Comparison of ENCODE assay signal across 13 mouse cellular contexts in the genomic region with DNA sequence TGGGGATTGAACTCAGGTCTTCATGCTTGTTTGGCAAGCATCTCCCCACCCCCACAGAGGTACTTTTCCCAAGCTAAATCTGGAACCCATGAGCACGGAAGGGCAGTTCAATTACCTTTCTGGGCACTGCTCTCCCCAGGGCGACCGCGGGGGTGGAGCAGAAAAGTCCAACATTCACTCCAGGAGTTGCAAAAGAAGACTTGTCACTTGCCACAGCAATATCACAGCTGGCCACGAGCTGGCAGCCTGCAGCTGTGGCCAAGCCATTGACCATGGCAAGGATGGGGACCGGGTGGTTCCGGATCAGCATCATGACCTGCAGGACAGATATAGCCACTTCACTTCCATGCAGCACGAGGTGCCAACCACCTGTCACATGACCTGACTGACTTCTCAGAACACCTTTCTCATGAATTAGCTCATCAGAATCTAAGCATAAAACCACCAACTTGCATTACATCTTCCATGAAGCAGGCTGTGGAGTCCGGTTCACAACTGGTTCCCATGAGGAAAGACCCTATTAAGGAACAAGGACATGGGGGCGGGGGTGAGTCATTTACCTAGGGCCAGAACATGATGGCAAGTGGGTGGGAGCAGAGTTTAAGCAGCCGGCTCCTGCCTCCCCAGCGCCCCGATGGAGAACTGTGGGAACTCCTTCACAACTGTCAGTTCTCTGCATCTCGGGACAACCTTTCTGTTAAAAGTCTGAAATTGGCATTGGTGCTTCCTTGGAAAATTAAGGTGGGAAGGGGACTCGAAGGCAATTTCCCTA. TPM values are rescaled to one million over a fixed set of nuclear protein-coding genes. Genes with fewer than 3 reads are reported as not detected.
DNase-seq lines count a peak whose midpoint lies in the region; ATAC-seq and TF ChIP-seq lines count a peak whose summit lies in the region.
"Had no signal": no experiment of that assay in that cellular context is flagged by ENCODE, and none has a peak within 500 bp of the region (broad histone marks: within the 10 kb centered on the region; RNA-seq: fewer than 3 reads in every experiment).

No protein-coding gene starts in this region.

- H3K9me3 ChIP-seq in liver, embryonic 14.5 days (ENCODE audit: control insufficient read depth, low read length) = no peaks in the 10 kb centered on the region
- H3K9me3 ChIP-seq in liver, embryonic 12.5 days (replicated peaks) = no peaks in the 10 kb centered on the region
- no peaks in the 10 kb centered on the region for H3K9me3 ChIP-seq in intestine, embryonic 14.5 days (ENCODE audit: control insufficient read depth, low read length)
- H3K9me3 ChIP-seq: embryonic facial prominence, embryonic 15.5 days; liver, embryonic 15.5 days had no signal

- H3K27ac ChIP-seq in liver, embryonic 14.5 days = no peak overlapping the region
- no peak overlapping the region for H3K27ac ChIP-seq in liver, embryonic 12.5 days
- H3K27ac ChIP-seq in intestine, embryonic 14.5 days (ENCODE audit: low read depth) = no peak overlapping the region
- H3K27ac ChIP-seq: embryonic facial prominence, embryonic 15.5 days; liver, embryonic 15.5 days had no signal

- no peak for TF ChIP-seq EP300 in liver, embryonic 14.5 days (IDR thresholded peaks at IDR 0.05; ENCODE audit: low read depth)

- peak; percentile 23 for DNase-seq in adrenal gland, postnatal 10 days
- DNase-seq in adrenal gland, adult 8-10 months = no peak
- no peak for DNase-seq in liver, embryonic 14.5 days (ENCODE audit: low read depth in 3 of 3, low spot score in 3 of 3)
- DNase-seq in intestine, embryonic 14.5 days (ENCODE audit: low spot score) = no peak
- peak; percentile 48 for DNase-seq in lung, postnatal 36 days
- DNase-seq in gastrocnemius, postnatal 10 days = no peak
- DNase-seq in left cerebral cortex, adult 9 months (ENCODE audit: low spot score in 2 of 2) = no peak
- DNase-seq: B cell, adult 2 months; cerebellum, postnatal 36 days had no signal

- ATAC-seq in liver, embryonic 14.5 days (ENCODE audit: insufficient read depth) = no peak
- no peak for ATAC-seq in liver, embryonic 12.5 days
- no peak for ATAC-seq in intestine, embryonic 14.5 days (replicated peaks; ENCODE audit: low FRiP score, low TSS enrichment, low read depth)
- ATAC-seq: activated CD4-positive, CD25-positive, alpha-beta regulatory T cell, adult 4 months had no signal

- no peak overlapping the region for H3K9ac ChIP-seq in liver, embryonic 14.5 days (replicated peaks)
- H3K9ac ChIP-seq in liver, embryonic 12.5 days = no peak overlapping the region
- H3K9ac ChIP-seq in intestine, embryonic 14.5 days (ENCODE audit: low read length) = no peak overlapping the region
- H3K9ac ChIP-seq: embryonic facial prominence, embryonic 15.5 days; liver, embryonic 15.5 days had no signal

- no peaks in the 10 kb centered on the region for H3K27me3 ChIP-seq in liver, embryonic 14.5 days (ENCODE audit: control insufficient read depth, insufficient read depth, low read length)
- peaks cover 12% of the 10 kb centered on the region; the same call in 1 of the 2 replicates for H3K27me3 ChIP-seq in liver, embryonic 12.5 days (replicated peaks)
- no peaks in the 10 kb centered on the region for H3K27me3 ChIP-seq in intestine, embryonic 14.5 days (replicated peaks; ENCODE audit: control insufficient read depth, insufficient read depth, low read length)
- H3K27me3 ChIP-seq: embryonic facial prominence, embryonic 15.5 days; liver, embryonic 15.5 days had no signal

- no peak overlapping the region for H3K4me3 ChIP-seq in liver, embryonic 14.5 days (ENCODE audit: insufficient read depth in 1 of 2, low read depth in 2 of 2, low read length in 2 of 2)
- no peak overlapping the region for H3K4me3 ChIP-seq in liver, embryonic 12.5 days
- no peak overlapping the region for H3K4me3 ChIP-seq in intestine, embryonic 14.5 days (ENCODE audit: low read depth, low read length)
- H3K4me3 ChIP-seq: embryonic facial prominence, embryonic 15.5 days; liver, embryonic 15.5 days had no signal

- H3K4me1 ChIP-seq in liver, embryonic 14.5 days (replicated peaks; ENCODE audit: control insufficient read depth in 2 of 2, insufficient read depth in 2 of 2, low read length in 1 of 2) = no peaks in the 10 kb centered on the region
- H3K4me1 ChIP-seq in liver, embryonic 12.5 days = peaks cover 5% of the 10 kb centered on the region; the same call in 1 of the 2 replicates
- peaks cover 8% of the 10 kb centered on the region; the same call in 1 of the 2 replicates for H3K4me1 ChIP-seq in intestine, embryonic 14.5 days (replicated peaks; ENCODE audit: control insufficient read depth, insufficient read depth, low read length)

- 63% methylated on average over 15 of the region's 15 CpGs for WGBS in liver, embryonic 14.5 days (ENCODE audit: insufficient replicate concordance)
- WGBS in liver, embryonic 12.5 days (ENCODE audit: insufficient replicate concordance) = 61% methylated on average over 15 of the region's 15 CpGs
- WGBS in intestine, embryonic 14.5 days = 69% methylated on average over 15 of the region's 15 CpGs

- no peaks in the 10 kb centered on the region for H3K36me3 ChIP-seq in liver, embryonic 14.5 days (replicated peaks; ENCODE audit: control insufficient read depth, insufficient read depth, low read depth)
- H3K36me3 ChIP-seq in liver, embryonic 12.5 days = no peaks in the 10 kb centered on the region
- no peaks in the 10 kb centered on the region for H3K36me3 ChIP-seq in intestine, embryonic 14.5 days (ENCODE audit: control insufficient read depth, insufficient read depth, low read length)
- H3K36me3 ChIP-seq: embryonic facial prominence, embryonic 15.5 days; liver, embryonic 15.5 days had no signal

- no peak overlapping the region for H3K4me2 ChIP-seq in liver, embryonic 14.5 days (ENCODE audit: low read depth)
- no peak overlapping the region for H3K4me2 ChIP-seq in liver, embryonic 12.5 days
- peak overlapping the region; percentile 11; the same call in 1 of the 2 replicates for H3K4me2 ChIP-seq in intestine, embryonic 14.5 days (ENCODE audit: low read length)
- H3K4me2 ChIP-seq: embryonic facial prominence, embryonic 15.5 days; liver, embryonic 15.5 days had no signal

- peak; percentile 33; the same call in 1 of the 2 replicates for TF ChIP-seq CTCF in liver, embryonic 14.5 days (IDR thresholded peaks at IDR 0.05; ENCODE audit: low read depth)

RNA-seq across cellular contexts. Expression of a gene that starts 17.2 kb away (rescaled TPM):
- 10 to 100 TPM; 61.9 to 65.2 TPM for total RNA-seq in adrenal gland, postnatal 10 days (2021)
- total RNA-seq in adrenal gland, adult 8-10 months (2022) = 10 to 100 TPM; 33.7 to 77.4 (median 52.6) TPM
- 7.3 and 8.7 TPM in 2 replicates for polyA plus RNA-seq in liver, embryonic 14.5 days (2012; rRNA removed)
- polyA plus RNA-seq in liver, embryonic 14.5 days (2014; fragmentation: Nextera tagmentation; extraction: Ambion mirVana) = 8.8 and 11.4 TPM in 2 replicates
- 4.7 and 4.8 TPM in 2 replicates for polyA plus RNA-seq in liver, embryonic 12.5 days (2016; fragmentation: Nextera tagmentation; extraction: Ambion mirVana)
- polyA plus RNA-seq in intestine, embryonic 14.5 days (2014; fragmentation: Nextera tagmentation; extraction: Ambion mirVana) = 11.1 and 11.3 TPM in 2 replicates
- total RNA-seq in gastrocnemius, postnatal 10 days (2021) = 1 to 10 TPM; 7.1 to 9.2 TPM
- polyA plus RNA-seq: activated CD4-positive, CD25-positive, alpha-beta regulatory T cell, adult 4 months had no signal

Comparison
In these comparisons a context has a peak if more than half of its experiments do, and no peak if none do; other contexts are left out.
1. DNase-seq: peak in adrenal gland, postnatal 10 days (single experiment) and lung, postnatal 36 days (single experiment); none in adrenal gland, adult 8-10 months (single experiment), liver, embryonic 14.5 days (0 of 3), intestine, embryonic 14.5 days (single experiment), gastrocnemius, postnatal 10 days (single experiment) and left cerebral cortex, adult 9 months (0 of 2).